Mouse (Mus musculus) left cerebral cortex, postnatal 10 days (tissue): Measurements from ENCODE around the gene 1700029F12Rik. TPM values are rescaled to one million over a fixed set of nuclear protein-coding genes. Genes with fewer than 3 reads are reported as not detected.

Experiments
- DNase-seq, 2 experiments: peaks; one replicate each; pipeline ENCODE4 v3.0.0; 2021 to 2022; ENCODE audit warnings: low spot score in 2 of 2, mixed read lengths in 1 of 2; ENCODE audit errors: extremely low spot score in 1 of 2
- intact Hi-C: fragments of 180-260 bp; cut with DNase I; formaldehyde crosslinking; loops from one replicate; pipeline ENCODE4 v1.15.1; 2025
- total RNA-seq, 2 experiments: library from RNA; stranded (reverse); gene quantifications; 2 replicates each; pipeline ENCODE4 v1.2.3; 2021

1700029F12Rik gene
- total RNA-seq, 2 experiments from 2014 or later = not detected

DNA sequence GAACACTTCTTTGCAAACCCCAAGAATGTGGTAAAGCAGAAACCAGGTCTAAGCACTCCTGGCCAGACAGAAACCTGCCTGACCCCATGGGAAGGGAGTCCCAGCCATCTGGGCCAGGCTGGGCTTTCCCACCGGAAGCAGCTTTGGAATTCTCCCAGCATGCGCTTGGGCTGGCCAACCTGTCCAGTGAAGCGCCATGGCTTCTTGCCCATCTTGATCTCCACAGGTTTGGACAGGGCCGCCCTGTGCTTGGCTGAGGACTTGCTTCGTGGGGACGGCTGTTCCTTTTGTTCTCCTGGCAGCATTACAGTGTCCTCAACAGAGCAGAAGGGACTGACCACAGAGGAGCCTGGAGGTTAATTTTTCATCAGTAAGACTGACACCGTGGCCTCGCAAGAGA, 19.7 kb upstream of the 1700029F12Rik start:
- intact Hi-C loops = loop anchor here (10.0 kb wide), 2 partner anchors 199 to 319 kb away; no protein-coding TSS in a partner anchor
- peak in 1 of 2 experiments; percentile 40 for DNase-seq

DNA sequence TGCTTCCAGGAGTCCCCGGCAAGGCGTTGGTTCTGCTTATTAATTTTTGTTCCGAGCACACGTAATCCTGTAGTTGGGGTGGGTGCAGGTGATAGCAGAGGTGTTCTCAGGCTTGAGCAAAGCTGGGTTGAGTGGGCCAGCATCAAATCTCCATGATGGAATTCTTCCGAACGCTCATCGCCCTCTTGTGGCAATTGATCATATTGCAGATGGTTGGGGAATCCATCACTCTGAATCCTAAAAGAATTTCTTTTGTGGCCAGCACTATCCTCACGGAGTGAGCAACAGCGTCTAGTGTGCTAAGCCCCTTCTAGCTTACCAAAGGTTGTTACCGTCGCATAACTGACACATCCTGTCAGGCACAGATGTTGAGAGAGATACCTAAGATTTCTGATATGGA, 18.5 kb upstream of the 1700029F12Rik start:
- DNase-seq = peak; percentile 67 to 74
- intact Hi-C loops = loop anchor here (10.0 kb wide), 2 partner anchors 198 to 318 kb away; no protein-coding TSS in a partner anchor

DNA sequence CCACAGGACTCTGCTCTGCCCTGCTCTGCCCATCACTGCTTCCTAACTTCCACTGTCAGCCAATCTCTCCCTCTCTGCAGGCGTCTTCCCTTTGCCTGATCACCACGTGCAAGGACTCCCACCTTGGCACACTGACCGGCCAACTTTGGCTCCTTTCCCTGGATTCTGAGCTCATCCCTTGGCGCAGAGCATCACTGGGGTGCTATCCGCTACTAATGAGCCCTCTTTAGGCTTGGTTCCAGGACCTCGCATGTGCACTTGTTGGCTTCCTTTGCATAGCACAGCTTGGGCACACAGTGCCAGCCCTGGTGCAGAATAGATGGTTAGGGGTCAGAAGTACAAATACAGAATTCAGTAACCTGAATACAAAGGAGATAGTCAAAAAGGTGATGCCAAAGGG, 17.0 kb upstream of the 1700029F12Rik start:
- DNase-seq = peak; percentile 31 to 36
- intact Hi-C loops = loop anchor here (10.0 kb wide), 2 partner anchors 196 to 316 kb away; no protein-coding TSS in a partner anchor

DNA sequence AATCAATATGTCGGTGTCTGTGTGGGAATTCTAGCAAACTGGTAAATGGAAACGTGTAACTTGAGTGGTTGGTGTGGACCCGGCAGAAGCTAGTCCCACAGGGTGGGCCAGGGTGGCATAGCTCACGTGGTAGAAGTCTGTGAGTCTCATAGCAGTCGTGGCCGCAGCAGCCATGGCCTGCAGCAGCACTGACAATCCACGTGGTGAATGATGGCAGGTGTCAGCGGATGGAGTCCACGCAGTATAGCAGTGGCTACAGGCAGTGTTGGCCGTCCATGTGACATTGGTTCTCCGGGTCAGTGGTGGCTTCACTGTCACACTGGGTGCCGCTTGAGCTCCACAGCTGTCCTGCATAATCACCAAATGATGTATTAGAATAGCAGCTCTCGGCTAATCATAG, 4.1 kb downstream of the 1700029F12Rik start:
- intact Hi-C loops = no loop called here
- no peak for DNase-seq

DNA sequence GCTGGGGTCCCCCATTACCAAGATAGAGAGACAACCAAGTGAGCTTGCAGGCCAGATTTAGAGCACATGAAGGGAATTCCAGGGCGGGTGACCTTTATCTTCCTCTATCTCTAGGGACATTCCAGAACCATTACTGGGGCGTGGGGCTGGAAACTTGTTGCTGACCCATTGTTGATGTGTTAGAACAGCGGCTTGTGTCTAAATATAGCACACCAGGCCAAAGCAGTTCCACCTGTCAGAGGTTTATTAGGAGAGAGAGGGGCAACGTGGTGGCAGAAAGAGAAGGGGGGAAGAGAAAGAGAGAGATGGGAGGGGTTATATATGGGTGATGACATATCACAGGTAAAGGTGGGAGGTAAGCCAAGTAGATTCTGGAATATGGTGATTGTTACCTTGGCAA, 12.3 kb downstream of the 1700029F12Rik start:
- intact Hi-C loops = no loop called here
- DNase-seq = no peak

DNA sequence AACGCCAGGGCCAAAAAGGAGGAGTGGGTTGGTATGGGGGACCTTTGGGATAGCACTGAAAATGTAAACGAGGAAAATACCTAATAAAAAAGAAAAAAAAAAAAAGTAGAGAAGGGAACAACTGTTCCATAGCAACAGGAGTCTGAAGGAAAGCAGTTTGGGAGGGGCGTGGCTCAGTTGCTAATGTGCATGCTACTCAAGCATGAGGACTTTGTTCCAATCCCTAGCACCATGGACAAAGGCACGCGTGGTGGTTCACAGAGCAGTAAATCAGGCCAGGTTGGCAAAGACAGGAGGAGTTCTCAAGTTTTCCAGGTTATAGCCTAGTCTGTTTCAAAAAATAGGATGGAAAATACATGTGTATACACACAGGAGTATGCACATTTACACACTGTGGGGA, 14.0 kb downstream of the 1700029F12Rik start:
- intact Hi-C loops = no loop called here
- no peak for DNase-seq

DNA sequence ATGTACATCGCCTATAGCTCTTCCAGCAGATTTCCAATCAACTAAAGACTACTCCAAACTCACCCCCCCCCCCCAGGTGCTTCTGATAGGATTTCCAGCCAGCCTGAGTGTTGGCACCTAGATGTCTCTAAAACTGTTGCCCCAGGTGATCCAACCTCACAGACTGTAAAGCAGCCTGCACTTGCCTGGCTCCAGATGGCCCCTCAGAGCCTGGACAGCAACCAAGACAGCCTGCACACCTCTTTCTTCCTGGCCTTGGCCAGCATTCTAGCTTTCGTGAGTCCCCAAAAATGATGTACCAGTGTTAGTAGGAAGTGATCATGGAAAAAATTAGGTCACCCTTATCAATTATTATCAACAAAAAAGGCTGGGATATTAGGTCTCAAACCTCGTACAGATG, 16.5 kb downstream of the 1700029F12Rik start:
- intact Hi-C loops = no loop called here
- no peak for DNase-seq

DNA sequence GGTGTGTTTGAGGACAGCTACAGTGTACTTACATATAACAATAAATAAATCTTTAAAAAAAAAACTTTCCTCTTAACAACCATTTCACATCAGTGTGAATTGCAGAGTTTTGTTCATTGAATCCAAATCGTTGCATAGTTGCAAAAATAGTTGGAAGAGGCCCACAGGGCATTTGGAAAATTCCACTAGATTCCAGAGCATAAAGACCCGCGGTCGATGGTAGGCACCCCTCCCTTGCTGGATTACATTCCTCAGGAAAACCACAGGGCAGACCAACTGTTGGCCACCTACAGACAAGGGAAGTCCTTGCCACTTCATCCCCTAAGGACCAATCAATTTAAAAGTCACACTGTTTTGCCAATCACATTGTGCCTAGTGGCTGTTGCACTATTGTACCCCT, 19.8 kb downstream of the 1700029F12Rik start:
- DNase-seq = no peak
- intact Hi-C loops = no loop called here

DNA sequence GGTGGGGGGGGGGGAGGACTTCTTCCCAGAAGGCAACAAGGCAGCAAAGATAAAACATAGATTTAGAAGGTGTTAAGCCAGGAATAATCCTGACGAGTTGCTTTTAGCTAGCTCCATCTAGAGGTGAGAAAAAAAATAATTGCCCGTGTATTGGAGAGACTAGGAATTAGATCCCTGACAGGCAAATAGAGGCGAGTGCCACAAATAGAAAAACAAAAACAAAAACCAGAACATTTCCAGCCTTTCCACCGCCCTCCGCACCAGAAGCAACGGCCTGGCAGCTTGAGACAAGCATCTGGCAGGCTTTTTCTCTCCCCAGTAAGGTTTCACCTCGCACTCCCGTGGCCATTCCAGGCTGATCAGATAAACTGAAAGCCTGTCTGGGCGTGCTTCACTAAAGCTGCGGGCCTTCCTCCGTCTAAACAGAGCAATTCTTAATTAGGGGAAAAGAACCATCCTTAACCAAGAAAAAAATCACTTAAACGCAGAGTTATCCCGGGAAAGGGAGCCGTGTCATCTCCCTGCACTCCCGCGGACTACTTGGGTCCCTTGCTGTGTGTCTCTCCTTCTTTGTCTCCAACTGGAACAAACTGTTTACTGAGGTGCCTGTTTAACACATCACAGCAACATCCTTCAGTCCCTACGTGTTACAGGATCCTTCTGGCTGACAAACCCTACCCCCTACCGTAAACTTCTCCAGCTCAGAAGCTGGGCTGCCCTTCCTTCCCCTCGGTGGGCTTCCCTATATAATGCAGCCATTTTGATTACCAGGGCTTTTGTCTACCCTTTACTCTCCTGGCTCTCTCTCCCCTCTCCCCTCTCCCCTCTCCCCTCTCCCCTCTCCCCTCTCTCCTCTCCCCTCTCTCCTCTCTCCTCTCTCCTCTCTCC, 25.7 kb downstream of the 1700029F12Rik start:
- DNase-seq = peak in 1 of 2 experiments; percentile 66
- intact Hi-C loops = loop anchor here (5.0 to 10.0 kb wide), 2 partner anchors 76 to 154 kb away; no protein-coding TSS in a partner anchor

DNA sequence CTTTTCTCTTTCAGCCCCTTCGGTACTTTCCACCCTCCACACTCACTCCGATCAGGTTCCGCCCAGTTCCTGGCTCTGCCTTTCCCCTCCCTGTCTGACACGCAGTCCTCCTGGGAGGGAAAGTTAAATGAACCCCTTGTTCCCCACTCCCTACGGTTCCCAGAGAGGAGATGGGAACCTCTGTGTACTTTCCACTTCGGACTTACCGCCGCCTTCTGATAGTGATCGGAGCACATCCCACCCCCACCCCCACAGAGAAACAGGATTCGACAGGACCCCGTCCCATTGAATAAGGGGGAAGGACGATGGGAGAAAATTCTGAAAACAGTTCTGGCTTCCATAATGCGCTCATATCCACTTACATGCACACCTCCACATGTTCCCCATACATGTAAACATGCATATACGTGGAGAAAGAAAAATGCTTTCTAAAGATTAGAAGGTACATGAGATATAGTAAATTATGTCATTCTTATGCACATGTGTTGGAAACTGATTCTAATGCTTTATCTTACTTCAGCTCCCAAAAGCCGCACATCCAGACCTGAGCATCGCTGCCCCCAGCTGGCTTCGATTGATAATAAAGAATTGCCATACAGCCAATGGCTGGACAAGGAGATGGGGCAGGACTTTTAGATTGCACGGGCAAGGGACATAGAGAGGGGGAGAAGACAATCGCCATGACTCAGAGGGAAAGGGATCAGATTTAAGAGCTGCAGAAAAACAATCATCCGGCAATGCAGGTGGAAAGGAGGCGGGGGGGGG, 26.5 kb downstream of the 1700029F12Rik start:
- intact Hi-C loops = loop anchor here (5.0 to 10.0 kb wide), 2 partner anchors 75 to 153 kb away; no protein-coding TSS in a partner anchor
- DNase-seq = peak in 1 of 2 experiments; percentile 8

DNA sequence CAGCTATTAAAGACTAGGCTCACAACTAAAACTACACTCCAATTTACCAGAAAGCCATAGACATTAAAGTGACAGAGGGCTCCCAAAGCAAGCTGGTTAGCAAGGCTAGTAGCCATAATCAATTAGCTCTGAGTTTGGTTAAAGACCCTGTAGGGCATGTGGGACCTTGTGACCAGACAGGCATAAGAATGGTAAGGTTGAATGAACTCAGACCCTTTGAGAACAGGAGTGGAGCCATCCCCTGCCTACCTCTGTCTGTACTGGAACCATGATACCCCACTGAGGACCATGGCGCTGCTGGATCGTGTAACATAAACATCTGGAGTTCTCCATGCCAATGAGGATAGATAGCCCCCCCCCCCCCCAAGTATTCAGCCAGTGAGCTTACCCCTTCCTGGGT, 27.4 kb downstream of the 1700029F12Rik start:
- intact Hi-C loops = loop anchor here (5.0 to 10.0 kb wide), 2 partner anchors 74 to 152 kb away; no protein-coding TSS in a partner anchor
- DNase-seq = no peak

DNA sequence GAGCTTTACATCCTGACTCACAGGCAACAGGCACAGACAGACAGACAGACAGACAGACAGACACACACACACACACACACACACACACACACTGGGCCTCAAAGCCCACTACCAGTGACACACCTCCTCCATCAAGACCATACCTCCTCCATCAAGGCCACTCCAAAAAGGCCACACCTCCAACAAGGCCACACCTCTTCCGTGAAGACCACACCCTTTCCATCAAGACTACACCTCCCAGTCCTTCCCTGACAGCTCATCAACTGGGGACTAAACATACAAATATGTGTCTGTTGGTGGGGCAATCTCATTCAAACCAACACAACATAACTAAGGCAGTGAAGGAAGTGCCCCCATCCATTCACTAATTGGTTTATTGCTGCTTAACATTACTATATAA, 37.1 kb downstream of the 1700029F12Rik start:
- intact Hi-C loops = no loop called here

DNA sequence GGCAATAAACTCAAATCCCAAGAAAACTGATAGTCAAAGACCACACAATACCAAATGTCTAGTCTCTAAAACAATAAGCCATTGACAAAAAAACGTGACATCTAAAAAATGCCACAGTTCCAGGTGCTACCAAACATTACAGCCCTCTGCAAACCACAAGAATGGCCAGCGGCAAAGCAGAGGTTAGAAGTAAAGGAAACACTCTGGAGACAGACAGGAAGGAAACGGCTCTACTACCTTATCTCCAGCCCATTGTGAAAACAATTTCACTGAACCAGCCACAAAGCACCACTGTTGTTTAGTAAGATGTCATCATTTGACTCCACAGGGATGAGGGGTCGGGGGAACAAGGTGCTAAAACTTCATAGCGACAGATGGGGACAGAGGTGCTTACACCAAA, 38.9 kb downstream of the 1700029F12Rik start:
- DNase-seq = no peak
- intact Hi-C loops = no loop called here

More for the DNA sequence above, 37.1 kb downstream of the 1700029F12Rik start:
- no peak for DNase-seq

DNA sequence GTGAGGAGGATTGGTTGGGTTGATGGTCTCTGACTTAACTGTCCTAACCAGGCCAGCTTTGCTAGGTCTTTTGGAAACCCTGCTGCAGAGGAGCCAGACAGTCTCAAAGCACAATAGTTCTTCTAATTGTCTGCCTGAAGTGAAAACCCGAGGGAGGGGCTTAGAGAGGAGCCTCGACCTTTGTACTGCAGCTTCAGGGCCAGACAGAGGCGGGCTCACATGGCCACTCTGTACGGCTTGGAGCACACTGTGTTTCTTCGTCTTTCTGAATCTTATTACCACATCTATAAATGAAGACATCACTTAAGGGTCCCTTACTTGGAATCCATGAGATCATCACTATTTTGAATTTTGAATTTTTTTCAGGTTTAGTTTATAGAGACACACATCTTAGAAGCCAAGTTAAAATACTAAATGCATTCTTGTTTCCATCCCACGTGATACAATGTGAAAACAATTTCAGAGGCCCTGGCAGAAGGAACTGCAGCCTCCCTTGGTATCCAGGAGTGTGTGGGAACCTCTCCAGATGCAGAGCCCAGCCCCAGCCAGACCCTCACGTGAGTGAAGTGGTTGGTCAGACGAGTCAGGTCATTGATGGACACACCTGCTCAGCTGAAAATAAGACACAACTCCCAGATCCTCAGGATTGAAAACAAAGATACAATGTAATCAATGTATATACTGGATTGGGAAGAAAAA, 40.7 kb downstream of the 1700029F12Rik start:
- intact Hi-C loops = no loop called here
- no peak for DNase-seq

DNA sequence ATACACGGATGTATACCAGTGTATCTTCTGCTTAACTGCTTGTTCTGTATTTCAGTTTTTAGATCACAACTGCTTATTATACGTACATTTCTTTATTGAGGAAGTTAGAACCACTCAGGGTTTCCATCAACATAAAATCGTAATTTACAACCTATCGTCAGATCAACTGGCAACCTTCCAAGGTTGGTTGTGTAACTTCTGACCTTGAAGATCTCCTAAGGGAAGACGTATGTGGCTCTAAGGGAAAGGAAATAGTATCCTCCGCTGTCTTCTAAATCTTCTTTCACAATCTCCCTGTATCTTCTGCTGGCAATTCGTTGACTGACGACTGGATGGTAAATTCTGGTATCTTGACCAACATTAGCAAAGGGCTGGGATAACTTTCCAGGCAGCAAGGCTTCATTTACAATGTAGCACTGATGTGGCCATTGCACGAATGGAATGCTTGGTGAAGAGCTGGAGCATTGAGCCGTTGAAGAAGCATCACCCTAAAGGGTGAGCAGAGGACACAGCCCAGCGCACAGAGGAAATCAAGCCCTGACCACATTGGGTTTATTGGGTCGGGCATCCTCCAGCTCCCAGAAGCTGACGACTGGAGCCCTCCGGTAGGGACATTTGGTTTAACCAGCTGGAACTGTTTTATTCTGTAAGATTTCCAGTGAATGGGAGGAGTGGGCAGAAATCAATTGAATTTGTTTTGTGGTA, 43.4 kb downstream of the 1700029F12Rik start:
- intact Hi-C loops = no loop called here
- no peak for DNase-seq

DNA sequence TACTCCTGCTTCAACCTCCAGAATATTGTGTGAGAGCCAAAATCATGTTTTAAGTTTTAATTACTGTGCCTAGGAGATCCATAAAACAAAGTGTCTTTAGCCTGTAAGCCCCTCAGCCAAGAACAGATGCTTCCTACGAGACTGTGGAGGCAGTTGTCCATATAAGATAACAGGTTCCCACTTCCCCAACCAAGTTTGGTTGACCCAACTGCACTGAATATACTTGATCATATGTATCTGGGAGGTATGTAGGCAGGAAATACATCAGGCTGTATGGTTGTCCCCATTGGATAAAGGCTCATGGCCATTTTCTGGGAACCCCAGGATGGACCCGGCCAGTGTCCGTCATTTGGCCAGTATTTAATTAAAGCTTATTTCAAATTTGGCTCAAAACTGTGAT, 44.1 kb downstream of the 1700029F12Rik start:
- no peak for DNase-seq
- intact Hi-C loops = no loop called here

DNA sequence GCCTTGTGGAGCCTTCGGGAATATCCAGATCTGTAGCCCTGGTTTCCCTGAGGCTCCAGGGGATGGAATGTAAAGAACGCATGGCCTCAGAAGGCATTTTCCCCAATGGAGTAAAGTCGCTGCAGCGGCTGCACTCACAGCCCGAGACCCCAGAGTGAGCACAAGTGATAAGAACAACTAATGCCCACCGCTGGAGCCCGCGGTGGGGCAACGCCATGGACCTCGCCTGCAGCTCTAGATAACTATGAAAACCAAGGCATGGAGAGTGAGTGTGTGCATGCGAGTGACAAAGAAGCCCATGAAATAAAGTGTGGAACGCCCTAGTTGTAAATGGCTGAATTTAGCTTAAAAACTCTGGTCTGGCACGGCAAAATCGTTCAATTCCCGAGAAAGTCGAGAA, 45.0 kb downstream of the 1700029F12Rik start:
- intact Hi-C loops = no loop called here

DNA sequence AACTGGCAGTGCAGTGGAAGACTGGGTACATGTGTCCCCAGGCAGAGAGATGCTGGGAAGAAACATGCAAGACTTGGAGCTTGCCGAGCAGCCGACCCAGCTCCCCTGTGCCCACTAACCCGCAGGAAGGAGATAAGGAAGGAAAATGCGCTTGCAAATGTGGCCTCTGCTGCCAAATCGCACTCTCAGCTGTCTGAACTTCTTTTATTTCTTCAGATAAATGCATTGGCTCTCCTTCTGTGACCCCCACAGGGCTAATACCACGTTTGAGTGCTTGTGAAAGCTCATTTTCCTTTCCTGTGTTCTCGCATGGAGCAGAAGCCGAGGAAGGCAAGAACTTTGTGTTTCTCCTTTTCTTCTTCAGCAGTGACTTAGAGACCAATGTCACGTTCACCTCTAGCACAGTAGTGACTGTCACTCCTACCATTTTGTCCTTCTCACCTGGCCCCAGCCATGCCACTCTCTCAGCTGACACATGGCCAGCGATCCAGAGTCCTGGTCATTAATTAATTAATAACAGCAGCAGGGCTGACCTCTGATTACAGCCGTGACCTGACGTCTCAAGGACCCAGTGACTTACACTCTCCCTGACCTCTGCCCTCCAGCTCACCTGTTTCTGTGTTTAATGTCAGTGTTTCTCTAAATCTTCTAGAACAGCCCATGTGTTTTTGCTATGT, 48.4 kb downstream of the 1700029F12Rik start:
- DNase-seq = no peak
- intact Hi-C loops = no loop called here

More for the DNA sequence above, 45.0 kb downstream of the 1700029F12Rik start:
- no peak for DNase-seq
